In the genomic region with DNA sequence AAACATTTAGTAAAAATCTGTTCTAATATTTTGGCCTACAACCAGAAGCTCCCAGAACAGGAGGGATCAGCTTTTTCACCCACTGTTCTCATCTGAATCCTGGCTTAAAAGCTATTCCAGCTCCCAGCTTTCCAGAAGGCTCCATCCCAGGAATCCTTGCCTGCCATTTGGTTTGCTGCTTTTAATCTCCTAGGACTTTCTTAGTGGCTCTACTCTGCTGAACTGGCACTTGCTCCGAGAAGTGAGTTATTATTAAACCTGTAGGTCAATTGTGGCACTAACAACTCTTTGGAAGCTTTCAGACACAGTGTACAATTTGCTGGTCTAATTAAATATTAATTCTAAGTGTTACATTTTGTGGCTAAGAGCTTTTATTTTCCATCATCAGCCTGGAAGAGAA, we compare ENCODE assay signal across 11 mouse cellular contexts.
DNase-seq lines count a peak whose midpoint lies in the region; ATAC-seq and TF ChIP-seq lines count a peak whose summit lies in the region.
"Had no signal": no experiment of that assay in that cellular context is flagged by ENCODE, and none has a peak within 500 bp of the region (broad histone marks: within the 10 kb centered on the region; RNA-seq: fewer than 3 reads in every experiment).

No protein-coding gene starts in this region.

- no peaks in the 10 kb centered on the region for H3K36me3 ChIP-seq in midbrain, postnatal 0 days (ENCODE audit: insufficient read depth, low read length)
- no peaks in the 10 kb centered on the region for H3K36me3 ChIP-seq in midbrain, embryonic 14.5 days (ENCODE audit: control insufficient read depth, insufficient read depth, low read length)
- H3K36me3 ChIP-seq: heart, embryonic 13.5 days; liver, embryonic 15.5 days had no signal

- H3K4me1 ChIP-seq in midbrain, postnatal 0 days (ENCODE audit: insufficient read depth, low read length): no peaks in the 10 kb centered on the region
- no peaks in the 10 kb centered on the region for H3K4me1 ChIP-seq in midbrain, embryonic 14.5 days (ENCODE audit: control insufficient read depth, insufficient read depth, low read length)
- H3K4me1 ChIP-seq: heart, embryonic 13.5 days had no signal

- DNase-seq in heart, adult 18-20 months: peak; percentile 10 to 20
- DNase-seq in heart, adult 9 months (ENCODE audit: low spot score in 2 of 2): no peak
- peak; percentile 68 for DNase-seq in midbrain, postnatal 0 days (ENCODE audit: low spot score)
- DNase-seq in midbrain, embryonic 14.5 days: no peak
- DNase-seq in kidney, postnatal 25 days: peak; percentile 44 to 57
- DNase-seq in yolk sac, embryonic 10.5 days (ENCODE audit: low spot score): no peak
- no peak for DNase-seq in left cerebral cortex, adult 8-10 months (ENCODE audit: low spot score in 2 of 2)
- no peak for DNase-seq in urinary bladder, postnatal 4 days (ENCODE audit: low spot score in 2 of 2)

- no peak for ATAC-seq in midbrain, postnatal 0 days (ENCODE audit: low FRiP score)
- no peak for ATAC-seq in midbrain, embryonic 14.5 days (ENCODE audit: low FRiP score, low TSS enrichment)
- ATAC-seq: activated CD4-positive, CD25-positive, alpha-beta regulatory T cell, adult 4 months had no signal

- WGBS in midbrain, postnatal 0 days: 65% methylated on average over 1 of the region's 1 CpGs
- WGBS in midbrain, embryonic 14.5 days: 49% methylated on average over 1 of the region's 1 CpGs

- H3K9me3 ChIP-seq in midbrain, postnatal 0 days (ENCODE audit: low read length): no peaks in the 10 kb centered on the region
- H3K9me3 ChIP-seq in midbrain, embryonic 14.5 days (ENCODE audit: control insufficient read depth, low read length): no peaks in the 10 kb centered on the region
- H3K9me3 ChIP-seq: heart, embryonic 13.5 days; liver, embryonic 15.5 days had no signal

- H3K4me2 ChIP-seq in midbrain, postnatal 0 days (ENCODE audit: low read depth, low read length, poor library complexity, severe bottlenecking): no peak overlapping the region
- no peak overlapping the region for H3K4me2 ChIP-seq in midbrain, embryonic 14.5 days (ENCODE audit: low read length)
- H3K4me2 ChIP-seq: heart, embryonic 13.5 days; liver, embryonic 15.5 days had no signal

- no peak for TF ChIP-seq CTCF in midbrain, postnatal 0 days (IDR thresholded peaks at IDR 0.05)

- no peak overlapping the region for H3K4me3 ChIP-seq in midbrain, postnatal 0 days (ENCODE audit: low read depth, low read length)
- H3K4me3 ChIP-seq in midbrain, embryonic 14.5 days (replicated peaks; ENCODE audit: low read depth, low read length): no peak overlapping the region
- H3K4me3 ChIP-seq: heart, embryonic 13.5 days; liver, embryonic 15.5 days had no signal

- no peaks in the 10 kb centered on the region for H3K27me3 ChIP-seq in midbrain, postnatal 0 days (ENCODE audit: insufficient read depth, low read length)
- peaks cover 27% of the 10 kb centered on the region for H3K27me3 ChIP-seq in midbrain, embryonic 14.5 days (ENCODE audit: control insufficient read depth, insufficient read depth, low read length)
- H3K27me3 ChIP-seq: heart, embryonic 13.5 days; liver, embryonic 15.5 days had no signal

- H3K9ac ChIP-seq in midbrain, postnatal 0 days (replicated peaks; ENCODE audit: low read length, poor library complexity, severe bottlenecking): no peak overlapping the region
- H3K9ac ChIP-seq in midbrain, embryonic 14.5 days (replicated peaks; ENCODE audit: low read length): no peak overlapping the region
- H3K9ac ChIP-seq: heart, embryonic 13.5 days; liver, embryonic 15.5 days had no signal

- H3K27ac ChIP-seq in midbrain, postnatal 0 days (ENCODE audit: low read depth, low read length): no peak overlapping the region
- no peak overlapping the region for H3K27ac ChIP-seq in midbrain, embryonic 14.5 days (replicated peaks; ENCODE audit: low read depth, low read length)
- H3K27ac ChIP-seq: heart, embryonic 13.5 days; liver, embryonic 15.5 days had no signal

Comparison
In these comparisons a context has a peak if more than half of its experiments do, and no peak if none do; other contexts are left out.
1. DNase-seq: peak in heart, adult 18-20 months (2 of 2), midbrain, postnatal 0 days (single experiment) and kidney, postnatal 25 days (2 of 2); none in heart, adult 9 months (0 of 2), midbrain, embryonic 14.5 days (single experiment), yolk sac, embryonic 10.5 days (single experiment), left cerebral cortex, adult 8-10 months (0 of 2) and urinary bladder, postnatal 4 days (0 of 2).